Mouse (Mus musculus) adrenal gland, postnatal 36 days (tissue): ENCODE measurements around the gene Fbxo33. TPM values are rescaled to one million over a fixed set of nuclear protein-coding genes. Genes with fewer than 3 reads are reported as not detected.
"Not testable (repeated sequence)": the region's sequence is repeated elsewhere in the genome, so short reads cannot be mapped to it uniquely, and the experiment has no call there.

ENCODE experiments used
- DNase-seq, 2 experiments: peaks; one replicate each; pipeline ENCODE4 v3.0.0; 2021; ENCODE audit warnings: mixed read lengths in 1 of 2
- long read RNA-seq, 2 experiments: library from polyadenylated mRNA; stranded (forward); transcript quantifications; one replicate each; pipeline ENCODE4 v2.0.0; 2021; ENCODE audit warnings: borderline sequencing depth in 2 of 2
- total RNA-seq, 2 experiments: library from RNA; stranded (reverse); gene quantifications; 2 replicates each; pipeline ENCODE4 v1.2.3; 2021

Fbxo33 gene
- 10 to 100 TPM; 39.8 to 49.4 TPM for total RNA-seq
- long read RNA-seq, experiment 1, transcript Fbxo33-201 (4 exons, 3,688 nt): major isoform, 26 of 31 reads
- long read RNA-seq, experiment 1, partial matches to known transcripts: 1 of 31 reads
- long read RNA-seq, experiment 1, other reads (novel, unspliced or antisense): 4 of 31 reads
- long read RNA-seq, experiment 2, transcript Fbxo33-201 (4 exons, 3,688 nt): major isoform, 5 of 7 reads
- long read RNA-seq, experiment 2, partial matches to known transcripts: 1 of 7 reads
- long read RNA-seq, experiment 2, other reads (novel, unspliced or antisense): 1 of 7 reads

GRCm38 (mm10) chr12:59219325-59220225 is at the start of gene Fbxo33:
Fbxo33 (minus strand) TSS chr12:59219725.
- DNase-seq: peak; percentile 97

DNA sequence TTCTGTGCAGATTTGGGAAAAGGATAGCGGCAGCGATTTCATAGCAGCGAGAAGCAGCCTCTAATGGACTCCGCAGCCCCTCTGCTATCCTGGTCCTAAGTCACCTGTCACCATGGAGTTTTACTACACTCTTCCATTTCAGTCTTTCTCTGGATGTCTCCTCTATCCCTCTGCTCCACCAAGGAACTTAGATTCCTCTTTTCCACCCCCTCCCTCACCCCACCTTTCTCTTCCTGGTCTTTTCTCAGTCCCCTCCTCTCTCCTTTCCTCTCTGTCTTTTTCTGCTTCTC is 46.4 kb upstream of the Fbxo33 start:
- no peak for DNase-seq

DNA sequence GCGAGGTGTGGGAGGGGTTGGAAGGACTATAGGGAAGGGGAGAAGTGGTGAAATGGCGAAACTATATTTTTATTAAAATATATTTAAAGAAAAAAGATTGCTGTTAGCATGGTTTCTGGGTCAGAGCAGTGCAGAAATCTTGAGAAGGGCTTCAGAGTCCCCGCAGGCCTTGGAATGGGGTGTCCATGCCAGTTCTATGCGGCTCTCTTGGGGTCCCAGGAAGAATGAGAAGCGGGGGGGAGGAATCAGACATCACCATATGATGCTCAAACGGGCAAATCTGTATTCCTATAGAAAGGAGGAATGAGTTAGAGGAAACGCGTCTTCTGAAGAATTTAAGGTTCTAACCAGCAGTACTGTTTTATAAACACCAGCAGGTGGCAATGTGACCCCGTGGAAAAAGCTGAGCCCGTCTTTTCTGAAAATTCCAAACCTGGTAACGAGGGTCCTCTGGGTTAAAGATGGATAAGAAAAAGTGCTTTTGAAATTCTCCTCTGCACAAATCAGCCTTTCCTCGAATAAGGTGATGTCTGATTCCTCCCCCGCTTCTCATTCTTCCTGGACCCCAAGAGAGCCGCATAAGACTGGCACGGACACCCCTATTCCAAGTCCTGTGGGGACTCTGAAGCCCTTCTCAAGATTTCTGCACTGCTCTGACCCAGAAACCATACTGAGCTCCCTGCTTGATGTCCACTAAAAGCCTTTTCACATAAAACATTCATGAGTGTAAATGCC is 45.8 kb upstream of the Fbxo33 start:
- peak in 1 of 2 experiments; percentile 5 for DNase-seq

- no peak for DNase-seq
Observed at GRCm38 (mm10) chr12:59262841-59263240, 43.3 kb upstream of the Fbxo33 start.

DNA sequence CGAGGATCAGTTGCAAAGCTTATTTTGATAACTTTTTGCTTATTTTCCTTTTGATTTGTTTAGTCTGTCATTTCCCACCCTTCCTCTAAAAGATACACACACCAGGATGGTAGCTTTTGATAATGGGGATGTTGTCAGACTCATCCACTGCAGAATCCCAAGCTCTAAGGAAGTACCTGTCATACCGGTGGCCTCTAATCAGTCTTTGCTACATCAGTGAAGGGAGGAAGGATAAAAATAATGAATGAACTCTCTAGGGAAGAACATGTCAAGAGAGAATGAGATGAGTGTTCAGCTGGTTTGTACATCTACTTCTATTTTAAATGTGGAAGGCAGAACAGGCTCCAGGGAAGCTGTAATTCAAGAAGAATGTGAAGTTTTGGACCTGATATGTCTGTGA is 41.3 kb upstream of the Fbxo33 start:
- DNase-seq: no peak

DNA sequence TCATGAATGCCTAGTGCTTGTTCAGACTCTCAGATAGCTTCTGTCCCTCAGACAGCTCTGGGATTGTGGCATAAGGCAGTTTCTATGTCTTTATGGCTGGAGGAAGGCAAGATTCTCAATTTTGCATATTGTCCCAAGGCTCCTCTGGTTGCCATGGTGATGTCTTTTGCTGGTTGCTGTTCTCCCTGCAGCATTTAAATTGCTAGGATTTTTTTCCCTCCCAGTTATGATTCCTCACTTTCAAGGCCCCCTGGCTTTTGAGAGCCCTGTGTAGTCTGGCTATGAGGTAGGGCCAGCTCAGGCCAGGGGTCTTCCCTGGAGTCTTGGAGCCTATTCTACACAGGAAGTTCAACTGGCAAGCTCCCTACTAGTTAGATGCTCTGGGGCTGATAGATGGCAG is 40.8 kb upstream of the Fbxo33 start:
- DNase-seq: no peak

- DNase-seq: no peak
Observed at GRCm38 (mm10) chr12:59259015-59259414, 39.5 kb upstream of the Fbxo33 start.

DNA sequence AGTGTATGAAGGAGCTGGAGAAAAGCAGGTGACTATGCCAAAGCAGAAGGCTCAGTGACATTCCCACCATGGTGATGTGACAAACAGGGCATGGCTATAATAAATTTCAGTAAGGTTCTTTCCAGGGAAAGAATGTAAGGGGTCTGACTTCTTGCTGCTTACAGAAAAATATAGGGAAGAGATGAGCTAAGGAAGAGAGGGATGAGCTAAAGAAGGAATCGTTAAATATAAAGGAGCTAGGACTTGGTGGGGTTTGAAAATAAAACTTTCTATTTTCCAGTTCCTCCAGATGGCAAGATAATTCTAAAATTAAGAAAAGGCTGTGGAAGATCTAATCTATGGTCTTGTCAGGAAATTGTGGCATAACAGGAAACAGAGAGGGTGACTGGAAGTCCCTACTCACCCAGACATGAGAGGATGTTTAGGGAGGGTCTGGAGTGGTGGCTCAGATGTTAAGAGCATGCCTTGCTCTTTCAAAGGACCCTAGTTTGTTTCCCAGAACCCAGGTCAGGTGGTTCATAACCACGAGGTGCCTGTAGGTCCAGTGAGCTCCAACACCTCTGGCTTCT is 30.8 kb upstream of the Fbxo33 start:
- DNase-seq: no peak

DNA sequence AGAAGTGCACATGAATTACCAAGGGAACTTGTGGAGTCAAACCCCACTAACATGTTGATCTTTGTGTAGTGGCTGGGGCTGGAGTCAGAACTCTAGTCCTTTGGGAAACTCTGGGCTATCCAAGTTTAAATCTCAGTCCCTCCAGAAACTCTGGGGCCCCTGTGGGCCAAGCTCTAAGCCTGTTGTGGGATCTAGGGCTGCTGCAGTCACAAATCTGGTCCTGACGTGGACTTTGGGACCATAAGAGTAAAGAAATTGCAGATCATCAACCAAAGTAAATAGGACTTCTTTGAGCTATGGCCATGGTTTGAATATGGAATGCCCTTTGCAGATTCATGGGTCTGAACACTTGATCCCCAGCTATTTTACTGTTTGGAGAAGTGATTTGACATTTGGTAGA is 29.4 kb upstream of the Fbxo33 start:
- no peak for DNase-seq

DNA sequence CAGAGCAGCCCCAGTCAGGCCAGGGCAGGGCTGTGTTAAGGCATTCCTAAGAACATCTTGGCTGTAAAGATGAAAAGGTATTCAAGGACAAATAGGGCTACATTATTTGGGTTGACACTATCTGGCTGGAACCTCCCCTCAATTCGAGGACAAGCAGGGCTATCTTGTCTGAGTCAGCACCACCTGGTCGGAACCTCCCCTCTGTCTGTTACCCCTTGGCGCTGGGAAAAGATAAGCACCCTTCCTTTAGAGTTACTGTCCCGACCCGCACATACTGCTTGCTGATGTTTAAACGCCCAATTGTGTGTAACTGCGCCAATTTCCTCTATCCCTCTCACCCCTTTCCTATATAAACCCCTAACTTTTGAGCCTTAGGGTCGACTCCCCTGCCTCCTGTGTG is 21.5 kb upstream of the Fbxo33 start:
- not testable (repeated sequence) for DNase-seq

GRCm38 (mm10) chr12:59238434-59238833 is 18.9 kb upstream of the Fbxo33 start:
- no peak for DNase-seq

GRCm38 (mm10) chr12:59228401-59228800 is 8.9 kb upstream of the Fbxo33 start:
- DNase-seq: no peak

- DNase-seq: peak in 1 of 2 experiments; percentile 42
Observed at GRCm38 (mm10) chr12:59218640-59219321, 744 bp downstream of the Fbxo33 start.

- DNase-seq: no peak
Observed at GRCm38 (mm10) chr12:59217331-59217730, 2.2 kb downstream of the Fbxo33 start.

DNA sequence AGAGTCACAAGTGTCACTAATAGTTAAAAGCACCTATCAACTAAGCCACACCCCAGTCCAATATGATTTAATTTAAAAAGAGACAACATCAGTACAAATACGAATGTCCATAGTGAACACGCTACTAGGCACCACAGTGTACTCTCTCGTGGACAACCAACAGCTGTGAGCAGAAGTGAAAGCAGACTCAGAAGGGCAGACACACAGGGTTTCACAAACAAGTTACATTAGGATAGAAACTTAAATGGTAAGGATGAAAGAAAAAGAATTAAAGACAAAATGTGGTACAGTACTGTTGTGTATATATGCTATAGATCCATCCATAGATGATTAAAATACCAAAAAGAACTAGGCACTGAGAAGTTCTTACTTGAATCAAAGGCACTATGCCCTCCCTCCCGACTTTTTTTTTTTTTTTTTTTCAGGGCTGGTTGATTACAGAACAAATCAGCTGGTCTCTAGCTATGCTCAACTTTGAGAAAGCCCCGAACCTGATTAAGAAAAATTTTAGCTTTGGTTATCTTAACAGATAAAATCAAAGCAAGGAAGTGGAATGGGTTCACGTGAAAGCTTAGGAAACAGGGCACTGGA is 2.8 kb downstream of the Fbxo33 start:
- DNase-seq: no peak

GRCm38 (mm10) chr12:59216176-59216575 is 3.3 kb downstream of the Fbxo33 start:
- no peak for DNase-seq

DNA sequence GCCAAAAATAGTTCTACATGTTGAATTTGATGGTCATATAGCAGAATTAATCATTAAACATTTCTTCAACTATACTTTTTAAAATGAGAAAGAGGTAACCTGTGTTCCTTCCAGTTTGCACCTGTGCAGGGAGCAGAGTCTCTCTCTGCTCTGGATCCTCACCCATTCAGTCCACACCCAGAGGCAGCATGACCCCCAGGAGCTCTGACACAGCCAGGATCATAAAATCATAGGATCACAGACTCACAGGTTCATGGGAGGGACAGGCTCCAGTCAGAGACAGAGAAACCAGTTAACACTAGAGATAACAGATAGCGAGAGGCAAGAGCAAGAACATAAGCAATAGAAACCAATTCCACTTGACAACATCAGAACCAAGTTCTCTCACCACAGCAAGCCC is 11.7 kb downstream of the Fbxo33 start:
- no peak for DNase-seq

- no peak for DNase-seq
Observed at GRCm38 (mm10) chr12:59207000-59207390, 12.5 kb downstream of the Fbxo33 start.

DNA sequence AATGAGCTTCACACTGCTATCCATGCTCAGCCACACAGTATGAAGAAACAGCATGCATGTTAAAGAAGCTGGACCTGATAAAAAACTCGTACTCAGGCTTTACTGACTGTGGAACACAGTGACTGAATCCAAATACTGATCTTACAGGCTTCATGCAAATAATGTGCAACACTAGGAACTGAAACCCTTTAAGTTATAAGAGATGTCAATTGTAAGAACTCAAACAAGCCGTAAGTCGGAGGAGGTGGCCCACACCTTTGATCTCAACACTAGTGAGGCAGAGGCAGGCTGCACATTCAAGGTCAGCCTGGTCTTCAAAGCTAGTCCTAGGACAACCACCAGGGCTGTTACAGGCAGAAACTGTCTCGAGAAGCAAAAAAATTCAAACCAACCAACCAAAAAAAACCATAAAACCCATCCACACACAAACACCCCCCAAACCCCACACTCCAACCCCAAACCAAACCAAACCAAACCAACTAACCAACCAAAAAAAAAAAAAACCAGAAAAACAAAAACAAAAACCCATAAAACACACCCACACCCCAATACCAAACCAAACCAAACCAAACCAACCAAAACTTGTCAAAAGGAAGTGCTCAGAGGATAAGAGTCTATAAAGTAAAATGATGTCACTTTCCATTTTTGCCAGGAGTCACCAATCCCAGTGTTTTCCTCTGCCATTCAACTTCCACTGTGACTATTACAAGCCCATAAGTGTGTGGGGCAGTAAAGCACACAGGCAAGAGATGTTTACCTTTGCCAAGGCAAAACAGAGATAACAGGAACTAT is 13.1 kb downstream of the Fbxo33 start:
- DNase-seq: no peak

DNA sequence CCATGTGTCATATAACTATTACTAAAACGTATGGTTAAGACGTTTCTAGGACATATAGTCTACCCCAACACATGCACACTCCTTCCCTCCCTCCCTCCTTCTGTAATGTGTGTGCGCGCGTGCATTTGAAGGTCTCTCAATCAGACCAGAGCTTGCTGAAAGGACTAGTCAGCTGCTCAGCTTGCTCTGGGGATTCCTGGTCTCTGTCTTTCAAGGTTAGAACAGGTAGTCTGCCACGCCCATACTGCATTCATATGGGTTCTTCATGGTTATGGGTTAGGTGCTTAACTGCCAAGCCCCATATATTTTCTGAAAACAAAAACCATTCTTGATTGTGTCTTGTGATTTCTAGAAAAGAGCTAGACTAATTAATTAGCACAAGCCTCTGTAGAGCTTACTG is 14.0 kb downstream of the Fbxo33 start:
- DNase-seq: no peak

GRCm38 (mm10) chr12:59199361-59199760 is 20.2 kb downstream of the Fbxo33 start:
- peak in 1 of 2 experiments; percentile 32 for DNase-seq
